Mouse (Mus musculus) B cell, adult 67 days (primary cell): ENCODE data around the gene Notch1. TPM values are rescaled to one million over a fixed set of nuclear protein-coding genes. Genes with fewer than 3 reads are reported as not detected.

Experiments used
- total RNA-seq, 2 experiments: library from RNA; stranded (reverse); gene quantifications; 4 replicates each; pipeline ENCODE4 v1.2.4; 2023

Gene Notch1
- 10 to 100 TPM; 33.9 to 35.8 TPM for total RNA-seq

GRCm38 (mm10) chr2:26516275-26516674 lies at the start of gene Notch1:
TSS of gene Notch1 (minus strand) at chr2:26516663.

GRCm38 (mm10) chr2:26444946-26445665 lies 71.4 kb downstream of the Notch1 start, which contains the start of gene Sec16a:
TSS of gene Sec16a (minus strand) at chr2:26445216.

GRCm38 (mm10) chr2:26408515-26409356 lies 107.7 kb downstream of the Notch1 start, which contains the start of gene Inpp5e:
TSS of gene Inpp5e (minus strand) at chr2:26409203.

Other genes with a start within 250 kb of the Notch1 start
- not detected for gene Ccdc187, start 222.1 kb downstream of the Notch1 start, total RNA-seq
- gene Gpsm1, start 201.1 kb downstream of the Notch1 start, total RNA-seq = 10 to 100 TPM; 32.2 to 32.4 TPM
- 10 to 100 TPM; 10.7 to 11.2 TPM for gene Dnlz, start 164.6 kb downstream of the Notch1 start, total RNA-seq
- not detected for gene Card9, start 155.7 kb downstream of the Notch1 start, total RNA-seq
- 100 to 1,000 TPM; 107 to 122 TPM for gene Snapc4, start 136.0 kb downstream of the Notch1 start, total RNA-seq
- 100 to 1,000 TPM; 138 to 150 TPM for gene Entr1, start 127.3 kb downstream of the Notch1 start, total RNA-seq
- gene Pmpca, start 127.3 kb downstream of the Notch1 start, total RNA-seq = 10 to 100 TPM; 89.9 to 99.2 TPM
- gene Inpp5e, start 107.5 kb downstream of the Notch1 start, total RNA-seq = 10 to 100 TPM; 35.6 to 36.4 TPM
- 100 to 1,000 TPM in 1 of 2 experiments, 10 to 100 TPM in 1; 80.5 to 105 TPM for gene Sec16a, start 71.4 kb downstream of the Notch1 start, total RNA-seq
- 1 to 10 TPM in 1 of 2 experiments, not detected in 1; 1.6 TPM for gene Egfl7, start 63.4 kb upstream of the Notch1 start, total RNA-seq
- not detected for gene Gm20532, start 70.0 kb upstream of the Notch1 start, total RNA-seq
- gene Agpat2, start 87.8 kb upstream of the Notch1 start, total RNA-seq = 10 to 100 TPM; 22.7 to 24.5 TPM
- gene Fam69b, start 111.8 kb upstream of the Notch1 start, total RNA-seq = 1 to 10 TPM; 5.0 to 5.5 TPM
- gene Lcn4, start 154.6 kb upstream of the Notch1 start, total RNA-seq = not detected